Mouse (Mus musculus) activated CD4-positive, CD25-positive, alpha-beta regulatory T cell, adult 9 weeks (primary cell): ENCODE measurements around the gene Pelp1. TPM values are rescaled to one million over a fixed set of nuclear protein-coding genes. Genes with fewer than 3 reads are reported as not detected.

ENCODE experiments used
- polyA plus RNA-seq: library from polyadenylated mRNA; unstranded; fragments of 100-300 nt; shearing (Covaris generic); gene quantifications from one replicate; pipeline ENCODE4 v1.2.1, GENCODE M21; 2017

Pelp1 gene
- polyA plus RNA-seq = 12.8 TPM

DNA sequence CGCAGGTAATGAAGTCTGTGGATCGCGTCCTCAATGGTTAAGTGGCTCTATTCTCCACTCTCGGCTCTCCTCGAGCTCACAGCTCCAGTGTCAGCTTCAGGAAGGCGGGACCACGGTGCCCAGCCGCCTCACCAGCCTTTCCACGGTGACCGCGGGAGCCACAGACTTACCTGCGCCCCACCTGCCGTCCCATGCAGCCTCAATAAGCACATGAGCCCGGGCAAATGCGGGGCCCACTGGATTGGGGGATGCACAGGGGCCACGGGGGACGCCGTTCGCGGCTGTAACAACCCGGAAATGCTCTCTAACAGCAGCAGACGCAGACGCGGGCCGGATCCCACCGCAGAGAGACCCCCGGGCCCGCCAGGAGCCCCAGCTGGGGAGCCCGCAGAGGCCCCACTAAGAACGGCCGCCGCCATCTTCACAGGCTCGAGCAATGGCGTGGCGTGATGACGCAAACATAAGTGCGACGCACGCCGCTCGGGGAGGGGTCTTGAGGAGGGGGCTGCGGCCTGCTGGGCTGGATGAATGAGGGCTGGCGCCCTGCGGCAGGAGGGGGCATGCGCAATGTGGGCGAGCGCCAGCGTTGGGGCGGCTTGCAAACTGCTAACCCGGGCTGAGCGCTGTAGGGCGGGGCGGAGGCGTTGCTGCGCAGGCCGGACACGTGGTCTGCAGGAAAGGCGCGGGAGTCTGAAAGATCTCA is at the start of gene Pelp1:
Pelp1 (minus strand) TSS at position 438 of the 703 bp plus-strand sequence.

DNA sequence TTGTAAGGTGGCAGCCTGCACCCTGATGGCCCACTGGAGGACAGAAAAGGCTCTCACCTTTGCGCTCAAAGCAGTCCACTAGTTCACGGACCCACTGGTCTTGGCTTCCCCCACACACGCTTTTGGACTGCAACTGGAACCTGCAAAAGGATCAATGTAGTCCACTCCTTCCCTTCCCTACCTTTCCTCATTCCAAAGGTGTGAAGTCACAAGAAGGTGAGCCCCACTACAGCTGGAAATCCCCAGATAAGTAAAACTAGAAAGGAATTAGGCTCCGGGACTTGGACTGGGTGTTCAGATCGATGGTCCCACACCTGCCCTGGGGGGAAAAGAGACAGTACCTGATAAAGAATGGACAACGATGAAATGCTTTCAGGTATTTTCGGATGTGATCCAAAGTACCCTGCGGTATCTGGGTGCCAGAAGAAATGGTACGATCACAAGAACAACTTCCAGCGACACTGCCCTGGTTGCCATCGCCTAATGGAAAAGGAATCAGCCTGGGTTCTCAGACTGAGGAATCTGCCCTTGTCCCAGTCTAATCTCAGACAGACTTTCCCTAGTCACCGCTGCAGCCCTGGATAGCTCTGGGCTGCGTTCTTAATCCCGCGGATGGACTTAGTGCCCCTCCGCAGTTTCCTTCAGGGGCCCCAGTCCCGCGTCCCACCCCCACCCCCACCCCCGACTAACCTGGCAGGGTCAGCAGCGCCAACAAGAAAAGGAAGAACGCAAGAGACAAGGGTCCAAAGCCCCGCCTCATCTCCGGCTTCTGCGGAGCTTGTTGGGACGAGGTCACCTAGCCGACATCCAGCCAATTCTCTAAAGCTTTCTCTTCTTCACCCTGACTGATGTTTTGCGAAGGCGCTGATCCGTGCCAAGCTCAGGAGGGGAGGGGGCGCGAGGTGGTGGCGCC is 49.1 kb upstream of the Pelp1 start, which contains the start of gene Zmynd15:
Zmynd15 (plus strand) TSS at position 746 of the 913 bp plus-strand sequence.

DNA sequence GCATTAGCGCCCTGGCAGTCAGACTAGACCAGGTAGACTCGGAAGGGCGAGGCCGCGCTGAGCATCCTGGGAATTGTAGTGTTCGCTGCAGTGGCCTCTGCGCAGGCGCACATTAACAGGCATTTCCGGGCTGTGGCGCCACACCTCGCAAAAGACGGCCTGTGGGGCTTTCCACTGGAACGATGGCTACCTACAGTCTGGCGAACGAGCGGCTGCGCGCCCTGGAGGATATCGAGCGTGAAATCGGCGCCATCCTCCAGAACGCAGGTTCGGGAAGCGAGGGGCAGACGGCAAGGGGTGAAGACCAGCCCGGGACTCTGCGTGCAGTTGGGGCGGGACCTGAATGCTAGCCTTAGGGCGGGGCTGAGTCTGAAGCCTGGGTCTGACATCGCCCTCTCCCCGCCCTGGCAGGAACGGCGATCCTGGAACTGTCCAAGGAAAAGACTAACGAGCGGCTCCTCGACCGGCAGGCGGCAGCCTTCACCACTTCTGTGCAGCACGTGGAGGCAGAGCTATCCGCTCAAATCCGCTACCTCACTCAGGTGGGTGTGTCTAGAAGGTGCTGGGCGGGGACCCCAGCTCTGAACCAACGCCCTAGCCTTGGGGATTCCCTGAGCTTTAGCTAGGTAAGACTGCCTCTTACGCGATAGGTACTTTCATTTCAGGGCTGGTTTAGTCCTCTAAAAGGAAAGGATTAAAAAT is 42.1 kb upstream of the Pelp1 start, which contains the start of gene Med11:
Med11 (plus strand) TSS at position 123 of the 702 bp plus-strand sequence.

DNA sequence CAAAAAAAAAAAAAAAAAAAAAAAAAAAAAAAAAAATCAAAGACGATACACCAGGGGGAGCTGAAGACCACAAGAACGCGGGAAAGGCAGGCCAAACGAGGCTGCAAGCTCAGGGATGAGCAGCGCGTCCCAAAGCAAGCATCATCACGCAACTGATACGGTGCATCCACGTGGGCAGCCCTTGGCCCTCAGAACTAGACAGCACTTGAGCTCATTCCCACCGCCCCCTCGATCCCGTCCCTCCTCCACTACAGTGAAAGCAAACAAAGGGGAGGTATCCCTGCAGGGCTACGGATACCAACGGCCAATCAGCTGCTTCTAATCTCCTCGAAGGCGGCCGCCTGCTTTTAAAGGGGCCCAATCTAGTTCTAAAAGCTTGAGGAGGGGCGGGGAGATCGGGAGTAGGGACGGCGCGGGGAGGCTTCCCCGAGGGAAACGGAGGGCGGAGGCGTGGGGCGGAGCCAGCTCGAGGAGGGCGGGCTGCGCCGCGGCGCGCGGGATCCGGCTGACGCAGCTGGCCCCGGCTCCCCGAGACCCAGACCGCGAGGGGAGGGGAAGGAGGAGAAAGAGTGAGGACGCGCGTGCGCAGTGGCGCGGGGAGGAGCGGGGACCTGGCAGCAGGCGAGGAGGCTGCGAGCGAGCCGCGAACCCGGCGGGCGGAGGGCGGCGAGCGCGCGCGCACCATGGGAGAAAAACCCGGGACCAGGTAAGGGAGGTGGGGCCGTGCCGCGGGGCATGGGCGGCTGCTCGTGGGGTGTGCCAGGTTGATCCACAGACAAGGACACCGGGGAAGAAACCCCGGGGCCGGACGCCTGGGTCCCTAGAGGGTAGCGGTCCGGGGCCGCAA is 22.4 kb upstream of the Pelp1 start, which contains the start of gene Arrb2:
Arrb2 (plus strand) TSS at position 588 of the 847 bp plus-strand sequence.

DNA sequence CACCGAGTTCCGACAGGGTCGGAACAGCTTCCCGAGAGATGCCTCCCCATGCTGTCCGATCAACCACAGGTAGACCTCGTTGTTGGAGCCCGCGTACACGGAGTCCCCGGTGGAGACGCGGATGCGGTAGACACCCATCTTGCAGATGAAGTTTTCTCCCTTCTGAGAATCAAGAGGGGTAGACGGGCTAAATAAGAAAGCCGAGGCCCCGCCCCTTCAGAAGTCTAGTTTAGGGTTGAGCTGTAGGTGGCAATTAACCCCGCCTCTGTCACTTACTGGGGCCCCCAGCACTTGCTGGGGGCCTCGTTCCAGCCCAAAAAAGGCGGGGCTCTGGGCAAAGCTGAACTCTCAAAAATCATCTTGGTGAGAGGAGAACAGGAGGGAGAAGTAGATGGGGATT is 58.0 kb downstream of the Pelp1 start, which contains the start of gene Alox15:
Alox15 (minus strand) TSS at position 164 of the 400 bp plus-strand sequence.

Other genes starting within 250 kb of the Pelp1 start
- gene Slc16a11, start 197.3 kb downstream of the Pelp1 start, polyA plus RNA-seq = 0.24 TPM
- 4.5 TPM for gene Slc16a13, start 189.0 kb downstream of the Pelp1 start, polyA plus RNA-seq
- 0.29 TPM for gene Bcl6b, start 180.2 kb downstream of the Pelp1 start, polyA plus RNA-seq
- 187 TPM for gene 0610010K14Rik, start 172.1 kb downstream of the Pelp1 start, polyA plus RNA-seq
- gene Gm21988, start 170.2 kb downstream of the Pelp1 start, polyA plus RNA-seq = 3.3 TPM
- gene Rnasek, start 170.2 kb downstream of the Pelp1 start, polyA plus RNA-seq = 281 TPM
- gene Alox12, start 154.7 kb downstream of the Pelp1 start, polyA plus RNA-seq = 0.27 TPM
- gene Alox12e, start 87.4 kb downstream of the Pelp1 start, polyA plus RNA-seq = not detected
- gene Alox15, start 58.0 kb downstream of the Pelp1 start, polyA plus RNA-seq = not detected
- gene Arrb2, start 22.6 kb upstream of the Pelp1 start, polyA plus RNA-seq = 217 TPM
- gene Med11, start 41.9 kb upstream of the Pelp1 start, polyA plus RNA-seq = 81.1 TPM
- not detected for gene Zmynd15, start 49.4 kb upstream of the Pelp1 start, polyA plus RNA-seq
- 0.57 TPM for gene Cxcl16, start 50.0 kb upstream of the Pelp1 start, polyA plus RNA-seq
- gene Tm4sf5, start 95.2 kb upstream of the Pelp1 start, polyA plus RNA-seq = 4.0 TPM
- gene Vmo1, start 104.6 kb upstream of the Pelp1 start, polyA plus RNA-seq = not detected
- not detected for gene Gltpd2, start 109.2 kb upstream of the Pelp1 start, polyA plus RNA-seq
- 374 TPM for gene Psmb6, start 115.3 kb upstream of the Pelp1 start, polyA plus RNA-seq
- gene Gm40193, start 122.9 kb upstream of the Pelp1 start, polyA plus RNA-seq = not detected
- gene Pld2, start 130.0 kb upstream of the Pelp1 start, polyA plus RNA-seq = 2.5 TPM
- 8.1 TPM for gene Mink1, start 152.8 kb upstream of the Pelp1 start, polyA plus RNA-seq
- gene 4930544D05Rik, start 205.8 kb upstream of the Pelp1 start, polyA plus RNA-seq = not detected
- gene Chrne, start 209.2 kb upstream of the Pelp1 start, polyA plus RNA-seq = 1.1 TPM
- 0.10 TPM for gene Gp1ba, start 229.1 kb upstream of the Pelp1 start, polyA plus RNA-seq
- 396 TPM for gene Rnf167, start 237.2 kb upstream of the Pelp1 start, polyA plus RNA-seq
- 170 TPM for gene Slc25a11, start 237.4 kb upstream of the Pelp1 start, polyA plus RNA-seq
- 4,385 TPM for gene Pfn1, start 244.6 kb upstream of the Pelp1 start, polyA plus RNA-seq
- 35.5 TPM for gene Eno3, start 247.2 kb upstream of the Pelp1 start, polyA plus RNA-seq